Mouse (Mus musculus) stomach, postnatal 0 days (tissue): ENCODE measurements around the gene Ciz1. TPM values are rescaled to one million over a fixed set of nuclear protein-coding genes. Genes with fewer than 3 reads are reported as not detected.

Experiments
- ATAC-seq: fragments of 200-750 bp; cut with Nextera tagmentation; 2 replicates; pipeline ENCODE4 v1.8.0; 2017; ENCODE audit not compliant: low FRiP score, low TSS enrichment
- DNase-seq: peaks from one replicate; pipeline ENCODE4 v3.0.0-alpha.2; 2016; ENCODE audit warnings: low spot score
- H3K27ac ChIP-seq: fragments of 300-500 bp; sonication (generic); replicated peaks from 2 replicates; pipeline ENCODE4 v1.5.1; 2014; ENCODE audit warnings: mild to moderate bottlenecking, control low read depth
- H3K27me3 ChIP-seq: fragments of 300-500 bp; sonication (generic); 2 replicates; pipeline ENCODE4 v1.6.1; 2014; ENCODE audit warnings: low read length; ENCODE audit not compliant: control insufficient read depth, insufficient read depth
- H3K36me3 ChIP-seq: fragments of 300-500 bp; sonication (generic); 2 replicates; pipeline ENCODE4 v1.6.1; 2014; ENCODE audit warnings: low read length, mixed read lengths; ENCODE audit not compliant: control insufficient read depth, insufficient read depth
- H3K4me1 ChIP-seq: fragments of 300-500 bp; sonication (generic); replicated peaks from 2 replicates; pipeline ENCODE4 v1.6.1; 2014; ENCODE audit warnings: antibody characterized with exemption; ENCODE audit not compliant: control insufficient read depth, insufficient read depth
- H3K4me2 ChIP-seq: fragments of 300-500 bp; sonication (generic); replicated peaks from 2 replicates; pipeline ENCODE4 v1.6.1; 2014; ENCODE audit warnings: low read depth, mild to moderate bottlenecking, control low read depth, moderate library complexity
- H3K4me3 ChIP-seq: fragments of 300-500 bp; sonication (generic); 2 replicates; pipeline ENCODE4 v1.5.1; 2014; ENCODE audit warnings: low read depth, low read length, control low read depth
- H3K9ac ChIP-seq: fragments of 300-500 bp; sonication (generic); 2 replicates; pipeline ENCODE4 v1.6.1; 2014; ENCODE audit warnings: mild to moderate bottlenecking, low read length, control low read depth, mixed read lengths
- H3K9me3 ChIP-seq: fragments of 300-500 bp; sonication (generic); 2 replicates; pipeline ENCODE4 v1.6.1; 2016; ENCODE audit warnings: low read length; ENCODE audit not compliant: control insufficient read depth
- CTCF ChIP-seq: IDR thresholded peaks from 2 replicates; pipeline ENCODE4 v1.5.1; 2016; ENCODE audit warnings: antibody characterized with exemption, low read depth, mild to moderate bottlenecking, moderate library complexity
- EP300 ChIP-seq: optimal IDR thresholded peaks from 2 replicates; pipeline ENCODE3; 2016; ENCODE audit warnings: antibody characterized with exemption
- WGBS: fragments of 180-500 bp; shearing (Covaris S2); extraction: QIAGEN DNeasy Blood & Tissue Kit; methylation state at CpG from one replicate; pipeline ENCODE4 v1.1.7; 2014; 5-methylcytosine and 5-hydroxymethylcytosine counted together
- polyA plus RNA-seq: library from polyadenylated mRNA; unstranded; fragments of >200 nt; fragmentation: Nextera tagmentation; extraction: Ambion mirVana; gene quantifications from 2 replicates; pipeline ENCODE4 v1.2.1, GENCODE M21; 2015

Gene Ciz1
- polyA plus RNA-seq, 1 experiment from 2014 or later, result 14.0 TPM

- TF ChIP-seq CTCF (no peak), EP300 (no peak)
Measured at GRCm38 (mm10) chr2:32411407-32411806, 59.3 kb downstream of the Ciz1 start.

GRCm38 (mm10) chr2:32412742-32413531 is 60.8 kb downstream of the Ciz1 start:
- H3K9me3 ChIP-seq, result no peaks in the 10 kb centered on the region
- WGBS, result 84% methylated on average over 6 of the region's 6 CpGs

More at GRCm38 (mm10) chr2:32411407-32411806, 59.3 kb downstream of the Ciz1 start:
- H3K4me2 ChIP-seq, result no peak overlapping the region
- H3K27ac ChIP-seq, result no peak overlapping the region
- H3K4me3 ChIP-seq, result no peak overlapping the region
- peaks cover 12% of the 10 kb centered on the region; the same call in 1 of the 2 replicates for H3K36me3 ChIP-seq
- 73% methylated on average over 7 of the region's 7 CpGs for WGBS
- no peaks in the 10 kb centered on the region for H3K27me3 ChIP-seq
- H3K4me1 ChIP-seq, result no peaks in the 10 kb centered on the region
- no peaks in the 10 kb centered on the region for H3K9me3 ChIP-seq
- ATAC-seq (no peak), DNase-seq (no peak)
- H3K9ac ChIP-seq, result no peak overlapping the region

GRCm38 (mm10) chr2:32413936-32414335 is 61.8 kb downstream of the Ciz1 start:
- H3K9ac ChIP-seq, result no peak overlapping the region
- ATAC-seq (no peak), DNase-seq (no peak)
- peaks cover 36% of the 10 kb centered on the region for H3K36me3 ChIP-seq
- H3K4me3 ChIP-seq, result no peak overlapping the region
- H3K9me3 ChIP-seq, result no peaks in the 10 kb centered on the region
- H3K27me3 ChIP-seq, result no peaks in the 10 kb centered on the region
- WGBS, result 39% methylated on average over 5 of the region's 5 CpGs
- TF ChIP-seq EP300, result no peak
- TF ChIP-seq CTCF, result no peak
- no peak overlapping the region for H3K4me2 ChIP-seq
- no peaks in the 10 kb centered on the region for H3K4me1 ChIP-seq
- H3K27ac ChIP-seq, result no peak overlapping the region

More at GRCm38 (mm10) chr2:32412742-32413531, 60.8 kb downstream of the Ciz1 start:
- no peak overlapping the region for H3K27ac ChIP-seq
- no peak for TF ChIP-seq CTCF
- TF ChIP-seq EP300, result no peak
- no peak for DNase-seq
- H3K4me3 ChIP-seq, result no peak overlapping the region
- H3K4me1 ChIP-seq, result no peaks in the 10 kb centered on the region
- no peaks in the 10 kb centered on the region for H3K27me3 ChIP-seq
- no peak overlapping the region for H3K4me2 ChIP-seq
- no peak overlapping the region for H3K9ac ChIP-seq
- H3K36me3 ChIP-seq, result peaks cover 26% of the 10 kb centered on the region
- no peak for ATAC-seq

GRCm38 (mm10) chr2:32415801-32416200 is 63.7 kb downstream of the Ciz1 start:
- TF ChIP-seq CTCF (no peak), EP300 (no peak)
- DNase-seq, result no peak
- Histone ChIP-seq H3K36me3 (peaks cover 42% of the 10 kb centered on the region), H3K4me2 (no peak overlapping the region), H3K27me3 (no peaks in the 10 kb centered on the region), H3K4me3 (no peak overlapping the region), H3K9ac (no peak overlapping the region), H3K9me3 (no peaks in the 10 kb centered on the region), H3K4me1 (no peaks in the 10 kb centered on the region), H3K27ac (no peak overlapping the region)
- ATAC-seq, result no peak
- WGBS, result 90% methylated on average over 12 of the region's 12 CpGs

GRCm38 (mm10) chr2:32416556-32416955 is 64.4 kb downstream of the Ciz1 start:
- Histone ChIP-seq H3K27ac (no peak overlapping the region), H3K4me2 (no peak overlapping the region), H3K9me3 (no peaks in the 10 kb centered on the region), H3K4me1 (no peaks in the 10 kb centered on the region), H3K9ac (no peak overlapping the region), H3K4me3 (no peak overlapping the region), H3K27me3 (no peaks in the 10 kb centered on the region), H3K36me3 (peaks cover 42% of the 10 kb centered on the region)
- ATAC-seq (no peak), DNase-seq (no peak)
- TF ChIP-seq EP300, result no peak
- no peak for TF ChIP-seq CTCF
- WGBS, result 62% methylated on average over 2 of the region's 2 CpGs

GRCm38 (mm10) chr2:32417486-32417885 is 65.4 kb downstream of the Ciz1 start:
- H3K9ac ChIP-seq, result no peak overlapping the region
- H3K4me2 ChIP-seq, result no peak overlapping the region
- no peak overlapping the region for H3K4me3 ChIP-seq
- 66% methylated on average over 8 of the region's 8 CpGs for WGBS
- H3K36me3 ChIP-seq, result peaks cover 42% of the 10 kb centered on the region
- TF ChIP-seq CTCF (no peak), EP300 (no peak)
- H3K9me3 ChIP-seq, result no peaks in the 10 kb centered on the region
- DNase-seq (no peak), ATAC-seq (no peak)
- H3K27me3 ChIP-seq, result no peaks in the 10 kb centered on the region
- no peak overlapping the region for H3K27ac ChIP-seq
- peaks cover under 1% of the 10 kb centered on the region; the same call in 1 of the 2 replicates for H3K4me1 ChIP-seq
